32 mouse cellular contexts compared by ENCODE assay signal in genomic region chr11:53841514-53841913, GRCm38 (mm10). TPM values are rescaled to one million over a fixed set of nuclear protein-coding genes. Genes with fewer than 3 reads are reported as not detected.
DNase-seq lines count a peak whose midpoint lies in the region; ATAC-seq and TF ChIP-seq lines count a peak whose summit lies in the region.
"Had no signal": no experiment of that assay in that cellular context is flagged by ENCODE, and none has a peak within 500 bp of the region (broad histone marks: within the 10 kb centered on the region; RNA-seq: fewer than 3 reads in every experiment).

No protein-coding gene starts in this region.

- no peaks in the 10 kb centered on the region for H3K36me3 ChIP-seq in forebrain, embryonic 10.5 days (replicated peaks)
- H3K36me3 ChIP-seq: forebrain, embryonic 12.5 days; hindbrain, embryonic 10.5 days; midbrain, embryonic 10.5 days; midbrain, embryonic 15.5 days; neural tube, embryonic 15.5 days had no signal

- DNase-seq in layer of hippocampus, adult 2 months (ENCODE audit: low spot score in 2 of 2), result no peak
- DNase-seq in layer of hippocampus, adult 8-10 months (ENCODE audit: low spot score in 2 of 2), result no peak
- DNase-seq in thymus, postnatal 0 days (ENCODE audit: low spot score), result peak; percentile 28
- DNase-seq in thymus, postnatal 25 days, result no peak
- no peak for DNase-seq in forebrain, embryonic 10.5 days (ENCODE audit: extremely low spot score, low spot score)
- no peak for DNase-seq in heart, adult 9 months (ENCODE audit: low spot score in 2 of 2)
- DNase-seq: adrenal gland, postnatal 14 days; cerebellum, adult 11-12 months; cerebellum, adult 9-11 months; gastrocnemius, postnatal 14 days; heart, adult 2 months; heart, postnatal 14 days; kidney, adult 9 months; kidney, postnatal 14 days; left cerebral cortex, postnatal 4 days; lung, adult 2 months; lung, postnatal 10 days; retina, postnatal 1 day; thymus, postnatal 14 days had no signal

- no peak overlapping the region for H3K4me3 ChIP-seq in layer of hippocampus, adult 2 months
- H3K4me3 ChIP-seq in forebrain, embryonic 10.5 days, result no peak overlapping the region
- H3K4me3 ChIP-seq: erythroblast, embryonic 14.5 days; forebrain, embryonic 12.5 days; heart, adult 2 months; hindbrain, embryonic 10.5 days; midbrain, embryonic 10.5 days; midbrain, embryonic 15.5 days; neural tube, embryonic 15.5 days had no signal

- H3K9me3 ChIP-seq in forebrain, embryonic 10.5 days, result no peaks in the 10 kb centered on the region
- H3K9me3 ChIP-seq: forebrain, embryonic 12.5 days; hindbrain, embryonic 10.5 days; midbrain, embryonic 10.5 days; midbrain, embryonic 15.5 days; neural tube, embryonic 15.5 days had no signal

- no peaks in the 10 kb centered on the region for H3K27me3 ChIP-seq in forebrain, embryonic 10.5 days (ENCODE audit: poor library complexity, severe bottlenecking)
- H3K27me3 ChIP-seq: CH12.LX; forebrain, embryonic 12.5 days; midbrain, embryonic 15.5 days; neural tube, embryonic 15.5 days had no signal

- peak overlapping the region; percentile 77; the same call in 1 of the 2 replicates for H3K27ac ChIP-seq in layer of hippocampus, adult 2 months
- no peak overlapping the region for H3K27ac ChIP-seq in forebrain, embryonic 10.5 days
- H3K27ac ChIP-seq: forebrain, embryonic 12.5 days; heart, adult 2 months; hindbrain, embryonic 10.5 days; liver, embryonic 14.5 days; midbrain, embryonic 10.5 days; midbrain, embryonic 15.5 days; neural tube, embryonic 15.5 days; stomach, postnatal 0 days had no signal

- 0 out of 2 replicates have a peak, but pooled peaks cover 3% of the 10 kb centered on the region for H3K4me1 ChIP-seq in forebrain, embryonic 10.5 days
- H3K4me1 ChIP-seq: forebrain, embryonic 12.5 days; midbrain, embryonic 10.5 days; midbrain, embryonic 15.5 days; neural tube, embryonic 15.5 days had no signal

- 88% methylated on average over 12 of the region's 12 CpGs for WGBS in forebrain, embryonic 10.5 days

- peak; percentile 47 for ATAC-seq in granulocyte monocyte progenitor cell, adult 5-6 weeks (replicated peaks; ENCODE audit: poor library complexity, severe bottlenecking)
- ATAC-seq: hindbrain, embryonic 16.5 days; intestine, embryonic 16.5 days; midbrain, embryonic 15.5 days had no signal

- no peak for TF ChIP-seq CTCF in layer of hippocampus, adult 2 months (conservative IDR thresholded peaks at IDR 0.05)

RNA-seq across cellular contexts. Expression of gene Gm12216, which starts 17.5 kb away (rescaled TPM):
- 1 to 10 TPM; 8.5 to 8.9 TPM for total RNA-seq in layer of hippocampus, adult 2 months (2021)
- total RNA-seq in layer of hippocampus, adult 8-10 months (2022), result 10 to 100 TPM in 1 of 4 experiments, 1 to 10 TPM in 3; 6.0 to 12.4 (median 8.1) TPM
- 24.2 and 25.5 TPM in 2 replicates for polyA plus RNA-seq in thymus, postnatal 0 days (2015; fragmentation: Nextera tagmentation; extraction: Ambion mirVana)
- 5.6 and 6.5 TPM in 2 replicates for total RNA-seq in granulocyte monocyte progenitor cell, adult 5-6 weeks (2014; fragmentation: Nextera tagmentation)
- 1.1 TPM in 1 of 2 replicates, not detected in the other for total RNA-seq in granulocyte monocyte progenitor cell, adult 5-6 weeks (2017)
- polyA plus RNA-seq in forebrain, embryonic 10.5 days (2016; fragmentation: Nextera tagmentation; extraction: Ambion mirVana), result 0.16 TPM in 1 of 2 replicates, not detected in the other
- total RNA-seq: forebrain, postnatal 0 days had no signal
- polyA plus RNA-seq: erythroblast, embryonic 14.5 days; forebrain, embryonic 12.5 days had no signal

RNA-seq across cellular contexts. Expression of gene Slc22a5, which starts 49.9 kb away (rescaled TPM):
- 10 to 100 TPM; 10.7 to 12.4 TPM for total RNA-seq in layer of hippocampus, adult 2 months (2021)
- 10 to 100 TPM; 11.4 to 13.4 (median 12.1) TPM for total RNA-seq in layer of hippocampus, adult 8-10 months (2022)
- 12.6 and 12.8 TPM in 2 replicates for polyA plus RNA-seq in thymus, postnatal 0 days (2015; fragmentation: Nextera tagmentation; extraction: Ambion mirVana)
- 10.2 and 10.3 TPM in 2 replicates for total RNA-seq in granulocyte monocyte progenitor cell, adult 5-6 weeks (2014; fragmentation: Nextera tagmentation)
- total RNA-seq in granulocyte monocyte progenitor cell, adult 5-6 weeks (2017), result 8.7 and 13.3 TPM in 2 replicates
- 7.0 and 7.7 TPM in 2 replicates for polyA plus RNA-seq in forebrain, embryonic 10.5 days (2016; fragmentation: Nextera tagmentation; extraction: Ambion mirVana)
- polyA plus RNA-seq: erythroblast, embryonic 14.5 days had no signal
